Mouse (Mus musculus) hindbrain, embryonic 14.5 days (tissue): Measurements from ENCODE around the gene B3galt4. TPM values are rescaled to one million over a fixed set of nuclear protein-coding genes. Genes with fewer than 3 reads are reported as not detected.

Experiments used
- ATAC-seq: fragments of 200-750 bp; cut with Nextera tagmentation; 2 replicates; pipeline ENCODE4 v1.8.0; 2017; ENCODE audit warnings: moderate number of reproducible peaks, mild to moderate bottlenecking, moderate TSS enrichment, moderate library complexity; ENCODE audit not compliant: low FRiP score
- DNase-seq: peaks from one replicate; pipeline ENCODE4 v3.0.0-alpha.2; 2015; ENCODE audit warnings: low spot score
- H3K27ac ChIP-seq: fragments of 300-500 bp; sonication (generic); 2 replicates; pipeline ENCODE4 v1.5.1; 2014; ENCODE audit warnings: mild to moderate bottlenecking, moderate library complexity
- H3K27me3 ChIP-seq: fragments of 300-500 bp; sonication (generic); 2 replicates; pipeline ENCODE4 v1.6.1; 2014; ENCODE audit warnings: mild to moderate bottlenecking, low read length, mixed read lengths; ENCODE audit not compliant: control insufficient read depth, insufficient read depth
- H3K36me3 ChIP-seq: fragments of 300-500 bp; sonication (generic); replicated peaks from 2 replicates; pipeline ENCODE4 v1.6.1; 2014; ENCODE audit not compliant: control insufficient read depth, insufficient read depth
- H3K4me1 ChIP-seq: fragments of 300-500 bp; sonication (generic); replicated peaks from 2 replicates; pipeline ENCODE4 v1.6.1; 2014; ENCODE audit warnings: antibody characterized with exemption, low read length, mixed read lengths; ENCODE audit not compliant: control insufficient read depth, insufficient read depth
- H3K4me2 ChIP-seq: fragments of 300-500 bp; sonication (generic); replicated peaks from 2 replicates; pipeline ENCODE4 v1.6.1; 2014; ENCODE audit warnings: mild to moderate bottlenecking, moderate library complexity
- H3K4me3 ChIP-seq: fragments of 300-500 bp; sonication (generic); replicated peaks from 2 replicates; pipeline ENCODE4 v1.5.1; 2014; ENCODE audit warnings: mild to moderate bottlenecking, low read length
- H3K9ac ChIP-seq: fragments of 300-500 bp; sonication (generic); 2 replicates; pipeline ENCODE4 v1.6.1; 2014
- H3K9me3 ChIP-seq: fragments of 300-500 bp; sonication (generic); 2 replicates; pipeline ENCODE4 v1.6.1; 2016; ENCODE audit warnings: low read length; ENCODE audit not compliant: control insufficient read depth
- WGBS: fragments of 180-500 bp; shearing (Covaris S2); extraction: QIAGEN DNeasy Blood & Tissue Kit; methylation state at CpG from one replicate; pipeline ENCODE4 v1.1.7; 2014; 5-methylcytosine and 5-hydroxymethylcytosine counted together
- polyA plus RNA-seq: library from polyadenylated mRNA; unstranded; fragments of >200 nt; fragmentation: Nextera tagmentation; extraction: Ambion mirVana; gene quantifications from 2 replicates; pipeline ENCODE4 v1.2.1, GENCODE M21; 2014

B3galt4 gene
- polyA plus RNA-seq, 1 experiment from 2014 or later, result 9.2 TPM

- no peak overlapping the region for H3K9ac ChIP-seq
- DNase-seq (no peak), ATAC-seq (no peak)
- WGBS, result 21% methylated on average over 1 of the region's 1 CpGs
- no peak overlapping the region for H3K4me2 ChIP-seq
- no peaks in the 10 kb centered on the region for H3K4me1 ChIP-seq
- no peak overlapping the region for H3K27ac ChIP-seq
- no peak overlapping the region for H3K4me3 ChIP-seq
- H3K27me3 ChIP-seq, result peaks cover 16% of the 10 kb centered on the region
- no peaks in the 10 kb centered on the region for H3K9me3 ChIP-seq
- no peaks in the 10 kb centered on the region for H3K36me3 ChIP-seq
Measured at GRCm38 (mm10) chr17:33972691-33973090, 21.4 kb upstream of the B3galt4 start.

- H3K4me3 ChIP-seq, result no peak overlapping the region
- 72% methylated on average over 4 of the region's 4 CpGs for WGBS
- peaks cover 19% of the 10 kb centered on the region for H3K36me3 ChIP-seq
- no peaks in the 10 kb centered on the region for H3K9me3 ChIP-seq
- H3K27me3 ChIP-seq, result no peaks in the 10 kb centered on the region; the same call in 1 of the 2 replicates
- no peak overlapping the region for H3K4me2 ChIP-seq
- no peak overlapping the region for H3K9ac ChIP-seq
- H3K27ac ChIP-seq, result no peak overlapping the region
- DNase-seq (no peak), ATAC-seq (no peak)
- no peaks in the 10 kb centered on the region for H3K4me1 ChIP-seq
Measured at GRCm38 (mm10) chr17:33969394-33969793, 18.1 kb upstream of the B3galt4 start.

- Histone ChIP-seq H3K4me2 (no peak overlapping the region), H3K36me3 (peaks cover 22% of the 10 kb centered on the region), H3K27me3 (no peaks in the 10 kb centered on the region; the same call in 1 of the 2 replicates), H3K9me3 (no peaks in the 10 kb centered on the region), H3K27ac (no peak overlapping the region), H3K9ac (no peak overlapping the region), H3K4me1 (no peaks in the 10 kb centered on the region), H3K4me3 (no peak overlapping the region)
- ATAC-seq (peak; percentile 17; the same call in 1 of the 2 replicates), DNase-seq (peak; percentile 48)
- WGBS, result 32% methylated on average over 5 of the region's 5 CpGs
Measured at GRCm38 (mm10) chr17:33968927-33969326, 17.6 kb upstream of the B3galt4 start.

GRCm38 (mm10) chr17:33968489-33968888 lies 17.2 kb upstream of the B3galt4 start:
- Histone ChIP-seq H3K27me3 (no peaks in the 10 kb centered on the region; the same call in 1 of the 2 replicates), H3K4me1 (no peaks in the 10 kb centered on the region), H3K9ac (no peak overlapping the region), H3K36me3 (peaks cover 26% of the 10 kb centered on the region), H3K27ac (no peak overlapping the region), H3K4me2 (no peak overlapping the region), H3K4me3 (no peak overlapping the region), H3K9me3 (no peaks in the 10 kb centered on the region)
- 3% methylated on average over 9 of the region's 9 CpGs for WGBS
- ATAC-seq, result peak; percentile 72
- DNase-seq, result peak; percentile 85

- Histone ChIP-seq H3K36me3 (peaks cover 51% of the 10 kb centered on the region), H3K9me3 (no peaks in the 10 kb centered on the region), H3K4me1 (no peaks in the 10 kb centered on the region), H3K9ac (no peak overlapping the region), H3K27me3 (no peaks in the 10 kb centered on the region), H3K4me3 (no peak overlapping the region), H3K4me2 (no peak overlapping the region), H3K27ac (no peak overlapping the region)
- no peak for DNase-seq
- no peak for ATAC-seq
- WGBS, result 90% methylated on average over 16 of the region's 16 CpGs
Measured at GRCm38 (mm10) chr17:33965846-33966550, 14.7 kb upstream of the B3galt4 start.

- Histone ChIP-seq H3K4me1 (no peaks in the 10 kb centered on the region), H3K27ac (no peak overlapping the region), H3K9ac (no peak overlapping the region), H3K36me3 (peaks cover 58% of the 10 kb centered on the region), H3K4me3 (no peak overlapping the region), H3K27me3 (no peaks in the 10 kb centered on the region), H3K9me3 (no peaks in the 10 kb centered on the region), H3K4me2 (no peak overlapping the region)
- DNase-seq (no peak), ATAC-seq (no peak)
- WGBS, result 94% methylated on average over 16 of the region's 17 CpGs
Measured at GRCm38 (mm10) chr17:33965082-33965845, 14.0 kb upstream of the B3galt4 start.

- Histone ChIP-seq H3K4me3 (no peak overlapping the region), H3K36me3 (peaks cover 79% of the 10 kb centered on the region), H3K4me1 (no peaks in the 10 kb centered on the region), H3K27me3 (no peaks in the 10 kb centered on the region), H3K9ac (no peak overlapping the region), H3K4me2 (no peak overlapping the region), H3K9me3 (no peaks in the 10 kb centered on the region), H3K27ac (no peak overlapping the region)
- 96% methylated on average over 7 of the region's 7 CpGs for WGBS
- DNase-seq (no peak), ATAC-seq (no peak)
Measured at GRCm38 (mm10) chr17:33962876-33963275, 11.6 kb upstream of the B3galt4 start.

GRCm38 (mm10) chr17:33959948-33960347 lies 8.7 kb upstream of the B3galt4 start:
- ATAC-seq (no peak), DNase-seq (no peak)
- H3K4me3 ChIP-seq, result no peak overlapping the region
- H3K27me3 ChIP-seq, result no peaks in the 10 kb centered on the region
- peaks cover 6% of the 10 kb centered on the region for H3K4me1 ChIP-seq
- H3K36me3 ChIP-seq, result peaks cover 59% of the 10 kb centered on the region
- no peak overlapping the region for H3K27ac ChIP-seq
- H3K4me2 ChIP-seq, result no peak overlapping the region
- 95% methylated on average over 15 of the region's 15 CpGs for WGBS
- no peak overlapping the region for H3K9ac ChIP-seq
- H3K9me3 ChIP-seq, result no peaks in the 10 kb centered on the region

- Histone ChIP-seq H3K27me3 (no peaks in the 10 kb centered on the region), H3K27ac (no peak overlapping the region), H3K36me3 (peaks cover 60% of the 10 kb centered on the region), H3K9ac (no peak overlapping the region), H3K4me1 (peaks cover 14% of the 10 kb centered on the region), H3K4me2 (no peak overlapping the region), H3K4me3 (no peak overlapping the region), H3K9me3 (no peaks in the 10 kb centered on the region)
- ATAC-seq (no peak), DNase-seq (no peak)
- WGBS, result 98% methylated on average over 13 of the region's 13 CpGs
Measured at GRCm38 (mm10) chr17:33959135-33959534, 7.8 kb upstream of the B3galt4 start.
